Mouse (Mus musculus): ENCODE results near the gene 4930583I09Rik.

Gene 4930583I09Rik

GRCm38 (mm10) chr17:64802168-64802955 is 33.5 kb downstream of the 4930583I09Rik start:
- DNase-seq (ENCODE audit: low read depth, low spot score): no peak

GRCm38 (mm10) chr17:64792623-64793022 is 43.2 kb downstream of the 4930583I09Rik start:
- no peak for DNase-seq (ENCODE audit: low read depth, low spot score)

- DNase-seq (ENCODE audit: low read depth, low spot score): no peak
These were observed 43.8 kb downstream of the 4930583I09Rik start for GRCm38 (mm10) chr17:64792076-64792475.

- DNase-seq (ENCODE audit: low read depth, low spot score): no peak
These were observed 46.7 kb downstream of the 4930583I09Rik start for GRCm38 (mm10) chr17:64789175-64789574.

GRCm38 (mm10) chr17:64788301-64788700 is 47.6 kb downstream of the 4930583I09Rik start:
- no peak for DNase-seq (ENCODE audit: low read depth, low spot score)

GRCm38 (mm10) chr17:64785961-64786360 is 49.9 kb downstream of the 4930583I09Rik start:
- no peak for DNase-seq (ENCODE audit: low read depth, low spot score)

All from telencephalon, adult 2 months (tissue).